Mouse (Mus musculus) midbrain, embryonic 13.5 days (tissue): Measurements from ENCODE around the gene Gbf1. TPM values are rescaled to one million over a fixed set of nuclear protein-coding genes. Genes with fewer than 3 reads are reported as not detected.
A peak's percentile ranks its signal among the peaks of the same experiment; 100 is the strongest.
"Not testable (repeated sequence)": the region's sequence is repeated elsewhere in the genome, so short reads cannot be mapped to it uniquely, and the experiment has no call there.

Experiments used
- ATAC-seq: fragments of 200-750 bp; cut with Nextera tagmentation; 2 replicates; pipeline ENCODE4 v1.8.0; 2017; ENCODE audit warnings: mild to moderate bottlenecking, moderate TSS enrichment, moderate library complexity
- H3K27ac ChIP-seq: fragments of 300-500 bp; sonication (generic); 2 replicates; pipeline ENCODE4 v1.5.1; 2015; ENCODE audit warnings: inconsistent platforms, mild to moderate bottlenecking, moderate library complexity
- H3K27me3 ChIP-seq: fragments of 300-500 bp; sonication (generic); 2 replicates; pipeline ENCODE4 v1.6.1; 2015; ENCODE audit warnings: mild to moderate bottlenecking, inconsistent platforms
- H3K36me3 ChIP-seq: fragments of 300-500 bp; sonication (generic); 2 replicates; pipeline ENCODE4 v1.6.1; 2015; ENCODE audit warnings: mild to moderate bottlenecking, inconsistent platforms
- H3K4me1 ChIP-seq: fragments of 300-500 bp; sonication (generic); replicated peaks from 2 replicates; pipeline ENCODE4 v1.6.1; 2015; ENCODE audit warnings: inconsistent platforms
- H3K4me2 ChIP-seq: fragments of 300-500 bp; sonication (generic); replicated peaks from 2 replicates; pipeline ENCODE4 v1.6.1; 2015; ENCODE audit warnings: moderate library complexity, mild to moderate bottlenecking, inconsistent platforms
- H3K4me3 ChIP-seq: fragments of 300-500 bp; sonication (generic); replicated peaks from 2 replicates; pipeline ENCODE4 v1.5.1; 2015; ENCODE audit warnings: mild to moderate bottlenecking, inconsistent platforms
- H3K9ac ChIP-seq: fragments of 300-500 bp; sonication (generic); replicated peaks from 2 replicates; pipeline ENCODE4 v1.6.1; 2015; ENCODE audit warnings: mild to moderate bottlenecking, inconsistent platforms
- H3K9me3 ChIP-seq: fragments of 300-500 bp; sonication (generic); 2 replicates; pipeline ENCODE4 v1.6.1; 2016; ENCODE audit warnings: mild to moderate bottlenecking, inconsistent platforms
- WGBS: fragments of 180-500 bp; shearing (Covaris S2); methylation state at CpG from one replicate; pipeline ENCODE4 v1.1.7; 2015; 5-methylcytosine and 5-hydroxymethylcytosine counted together
- polyA plus RNA-seq: library from polyadenylated mRNA; unstranded; fragments of >200 nt; fragmentation: Nextera tagmentation; extraction: Ambion mirVana; gene quantifications from 2 replicates; pipeline ENCODE4 v1.2.1, GENCODE M21; 2015

Gene Gbf1
- polyA plus RNA-seq, 1 experiment from 2014 or later, result 70.5 TPM

- Histone ChIP-seq H3K9ac (no peak overlapping the region), H3K27ac (no peak overlapping the region), H3K4me1 (peaks cover 33% of the 10 kb centered on the region), H3K4me2 (peak overlapping the region; percentile 86), H3K36me3 (no peaks in the 10 kb centered on the region), H3K9me3 (no peaks in the 10 kb centered on the region), H3K27me3 (peaks cover 70% of the 10 kb centered on the region), H3K4me3 (peak overlapping the region; percentile 51; the same call in 1 of the 2 replicates)
- WGBS, result 27% methylated on average over 12 of the region's 12 CpGs
- no peak for ATAC-seq
These were observed 3.2 kb upstream of the Gbf1 start for GRCm38 (mm10) chr19:46149091-46149490.

- Histone ChIP-seq H3K9me3 (no peaks in the 10 kb centered on the region), H3K36me3 (peaks cover 41% of the 10 kb centered on the region), H3K4me3 (no peak overlapping the region), H3K4me2 (no peak overlapping the region), H3K27me3 (no peaks in the 10 kb centered on the region), H3K9ac (no peak overlapping the region), H3K4me1 (no peaks in the 10 kb centered on the region), H3K27ac (no peak overlapping the region)
- no peak for ATAC-seq
- WGBS, result 91% methylated on average over 3 of the region's 3 CpGs
These were observed 13.6 kb downstream of the Gbf1 start for GRCm38 (mm10) chr19:46165950-46166349.

- H3K9me3 ChIP-seq, H3K4me1 ChIP-seq, ATAC-seq, H3K4me3 ChIP-seq, H3K27me3 ChIP-seq, H3K27ac ChIP-seq, H3K4me2 ChIP-seq, H3K9ac ChIP-seq: not testable (repeated sequence)
- WGBS, result 92% methylated on average over 1 of the region's 2 CpGs
- H3K36me3 ChIP-seq, result peaks cover 51% of the 10 kb centered on the region
These were observed 14.9 kb downstream of the Gbf1 start for GRCm38 (mm10) chr19:46167169-46167568.

- no peak for ATAC-seq
- Histone ChIP-seq H3K9ac (no peak overlapping the region), H3K36me3 (peaks cover 53% of the 10 kb centered on the region), H3K4me3 (no peak overlapping the region), H3K4me1 (no peaks in the 10 kb centered on the region), H3K4me2 (no peak overlapping the region), H3K27ac (no peak overlapping the region), H3K27me3 (no peaks in the 10 kb centered on the region), H3K9me3 (no peaks in the 10 kb centered on the region)
- WGBS, result 59% methylated on average over 3 of the region's 3 CpGs
These were observed 17.1 kb downstream of the Gbf1 start for GRCm38 (mm10) chr19:46169396-46169795.

- Histone ChIP-seq H3K27me3 (no peaks in the 10 kb centered on the region), H3K4me3 (no peak overlapping the region), H3K9ac (no peak overlapping the region), H3K9me3 (no peaks in the 10 kb centered on the region), H3K4me2 (no peak overlapping the region), H3K36me3 (peaks cover 49% of the 10 kb centered on the region), H3K4me1 (no peaks in the 10 kb centered on the region), H3K27ac (no peak overlapping the region)
- no peak for ATAC-seq
- WGBS, result 43% methylated on average over 1 of the region's 1 CpGs
These were observed 17.6 kb downstream of the Gbf1 start for GRCm38 (mm10) chr19:46169913-46170312.

GRCm38 (mm10) chr19:46172541-46172940 lies 20.2 kb downstream of the Gbf1 start:
- H3K27me3 ChIP-seq, result no peaks in the 10 kb centered on the region
- no peaks in the 10 kb centered on the region for H3K4me1 ChIP-seq
- no peak for ATAC-seq
- no peaks in the 10 kb centered on the region for H3K9me3 ChIP-seq
- no peak overlapping the region for H3K4me2 ChIP-seq
- peaks cover 30% of the 10 kb centered on the region for H3K36me3 ChIP-seq
- H3K9ac ChIP-seq, result no peak overlapping the region
- 86% methylated on average over 5 of the region's 5 CpGs for WGBS
- no peak overlapping the region for H3K4me3 ChIP-seq
- no peak overlapping the region for H3K27ac ChIP-seq

GRCm38 (mm10) chr19:46175173-46175572 lies 22.9 kb downstream of the Gbf1 start:
- no peaks in the 10 kb centered on the region for H3K9me3 ChIP-seq
- H3K9ac ChIP-seq, result no peak overlapping the region
- no peaks in the 10 kb centered on the region for H3K27me3 ChIP-seq

GRCm38 (mm10) chr19:46177046-46177445 lies 24.7 kb downstream of the Gbf1 start:
- Histone ChIP-seq H3K9ac (no peak overlapping the region), H3K9me3 (no peaks in the 10 kb centered on the region), H3K4me1 (peaks cover 7% of the 10 kb centered on the region), H3K4me2 (no peak overlapping the region), H3K36me3 (peaks cover 15% of the 10 kb centered on the region), H3K27me3 (no peaks in the 10 kb centered on the region), H3K4me3 (no peak overlapping the region), H3K27ac (no peak overlapping the region)
- 60% methylated on average over 5 of the region's 5 CpGs for WGBS
- ATAC-seq, result no peak

More at GRCm38 (mm10) chr19:46175173-46175572, 22.9 kb downstream of the Gbf1 start:
- no peak for ATAC-seq
- H3K36me3 ChIP-seq, result peaks cover 30% of the 10 kb centered on the region
- H3K4me3 ChIP-seq, result no peak overlapping the region
- peaks cover 7% of the 10 kb centered on the region for H3K4me1 ChIP-seq
- no peak overlapping the region for H3K4me2 ChIP-seq
- no peak overlapping the region for H3K27ac ChIP-seq

- ATAC-seq, result no peak
- H3K4me3 ChIP-seq, result no peak overlapping the region
- H3K9me3 ChIP-seq, result no peaks in the 10 kb centered on the region
- H3K9ac ChIP-seq, result no peak overlapping the region
- peaks cover 9% of the 10 kb centered on the region for H3K36me3 ChIP-seq
- WGBS, result 97% methylated on average over 2 of the region's 2 CpGs
- peaks cover 7% of the 10 kb centered on the region for H3K4me1 ChIP-seq
- H3K27ac ChIP-seq, result no peak overlapping the region
- no peak overlapping the region for H3K4me2 ChIP-seq
- H3K27me3 ChIP-seq, result no peaks in the 10 kb centered on the region
These were observed 28.0 kb downstream of the Gbf1 start for GRCm38 (mm10) chr19:46180274-46180673.

- H3K4me3 ChIP-seq, result no peak overlapping the region
- H3K36me3 ChIP-seq, result peaks cover 9% of the 10 kb centered on the region
- WGBS, result 91% methylated on average over 3 of the region's 3 CpGs
- no peaks in the 10 kb centered on the region for H3K27me3 ChIP-seq
- H3K4me1 ChIP-seq, result peaks cover 7% of the 10 kb centered on the region
- H3K9me3 ChIP-seq, result no peaks in the 10 kb centered on the region
- no peak overlapping the region for H3K27ac ChIP-seq
- ATAC-seq, result no peak
- no peak overlapping the region for H3K4me2 ChIP-seq
- no peak overlapping the region for H3K9ac ChIP-seq
These were observed 29.9 kb downstream of the Gbf1 start for GRCm38 (mm10) chr19:46182241-46182640.

- no peaks in the 10 kb centered on the region for H3K27me3 ChIP-seq
- H3K36me3 ChIP-seq, result peaks cover 9% of the 10 kb centered on the region
- 66% methylated on average over 3 of the region's 3 CpGs for WGBS
- H3K9me3 ChIP-seq, result no peaks in the 10 kb centered on the region
- H3K9ac ChIP-seq, result no peak overlapping the region
- peaks cover 4% of the 10 kb centered on the region; the same call in 1 of the 2 replicates for H3K4me1 ChIP-seq
- H3K4me3 ChIP-seq, result no peak overlapping the region
- H3K27ac ChIP-seq, result no peak overlapping the region
- ATAC-seq, result no peak
- no peak overlapping the region for H3K4me2 ChIP-seq
These were observed 34.3 kb downstream of the Gbf1 start for GRCm38 (mm10) chr19:46186611-46187010.

- Histone ChIP-seq H3K4me1 (peaks cover 4% of the 10 kb centered on the region; the same call in 1 of the 2 replicates), H3K36me3 (peaks cover 8% of the 10 kb centered on the region), H3K4me2 (no peak overlapping the region), H3K4me3 (no peak overlapping the region), H3K9ac (no peak overlapping the region), H3K9me3 (no peaks in the 10 kb centered on the region), H3K27ac (no peak overlapping the region), H3K27me3 (no peaks in the 10 kb centered on the region)
- ATAC-seq, result no peak
- WGBS, result 84% methylated on average over 2 of the region's 2 CpGs
These were observed 34.9 kb downstream of the Gbf1 start for GRCm38 (mm10) chr19:46187203-46187602.

- H3K27ac ChIP-seq, result no peak overlapping the region
- no peak overlapping the region for H3K4me2 ChIP-seq
- H3K9me3 ChIP-seq, result no peaks in the 10 kb centered on the region
- ATAC-seq, result no peak
- no peaks in the 10 kb centered on the region for H3K27me3 ChIP-seq
- WGBS, result 95% methylated on average over 3 of the region's 3 CpGs
- H3K9ac ChIP-seq, result no peak overlapping the region
- no peak overlapping the region for H3K4me3 ChIP-seq
- H3K4me1 ChIP-seq, result no peaks in the 10 kb centered on the region
- no peaks in the 10 kb centered on the region for H3K36me3 ChIP-seq
These were observed 46.0 kb downstream of the Gbf1 start for GRCm38 (mm10) chr19:46198293-46198692.
